Mouse (Mus musculus) small intestine, adult 2 months (tissue): Measurements from ENCODE around the gene Sfn. TPM values are rescaled to one million over a fixed set of nuclear protein-coding genes. Genes with fewer than 3 reads are reported as not detected.

Experiments used
- H3K27ac ChIP-seq: fragments of 200-500 bp; 2 replicates; pipeline ENCODE4 v1.5.1; 2012; ENCODE audit warnings: low read depth, low read length, control low read depth, inconsistent platforms; ENCODE audit not compliant: insufficient read depth
- H3K27me3 ChIP-seq: fragments of 200-500 bp; 2 replicates; pipeline ENCODE4 v1.6.1; 2012; ENCODE audit warnings: mild to moderate bottlenecking, moderate library complexity, low read length, inconsistent platforms; ENCODE audit not compliant: control insufficient read depth, insufficient read depth
- H3K36me3 ChIP-seq: fragments of 200-500 bp; 2 replicates; pipeline ENCODE4 v1.6.1; 2012; ENCODE audit warnings: mild to moderate bottlenecking, low read length, control low read depth, inconsistent platforms; ENCODE audit not compliant: control insufficient read depth, insufficient read depth
- H3K4me1 ChIP-seq: fragments of 200-500 bp; 2 replicates; pipeline ENCODE4 v1.6.1; 2012; ENCODE audit warnings: low read length, inconsistent platforms, mixed read lengths; ENCODE audit not compliant: control insufficient read depth, insufficient read depth, insufficient read length
- H3K4me3 ChIP-seq: fragments of 200-500 bp; 2 replicates; pipeline ENCODE4 v1.5.1; 2012; ENCODE audit warnings: low read depth, mild to moderate bottlenecking, control low read depth, inconsistent platforms, low read length, moderate library complexity
- CTCF ChIP-seq: fragments of 200-500 bp; IDR thresholded peaks from 2 replicates; pipeline ENCODE4 v1.5.1; 2012; ENCODE audit warnings: low read depth, mild to moderate bottlenecking, control low read depth, inconsistent platforms, low read length, moderate library complexity, mixed read lengths; ENCODE audit not compliant: insufficient replicate concordance, insufficient read length; ENCODE audit errors: extremely low read depth
- POLR2A ChIP-seq: fragments of 200-500 bp; IDR thresholded peaks from 2 replicates; pipeline ENCODE4 v1.6.1; 2012; ENCODE audit warnings: low read depth, mild to moderate bottlenecking, control low read depth, inconsistent platforms, low read length, moderate library complexity
- WGBS: fragments of 180-500 bp; shearing (Covaris S2); methylation state at CpG from one replicate; pipeline ENCODE4 v1.1.7; 2018; 5-methylcytosine and 5-hydroxymethylcytosine counted together
- polyA plus RNA-seq: library from polyadenylated mRNA; depleted of rRNA; stranded (reverse); fragments of >200 nt; gene quantifications from 2 replicates; pipeline ENCODE4 v1.2.3, GENCODE M21; 2012

Gene Sfn
- polyA plus RNA-seq, 1 experiment, result 423 TPM

DNA sequence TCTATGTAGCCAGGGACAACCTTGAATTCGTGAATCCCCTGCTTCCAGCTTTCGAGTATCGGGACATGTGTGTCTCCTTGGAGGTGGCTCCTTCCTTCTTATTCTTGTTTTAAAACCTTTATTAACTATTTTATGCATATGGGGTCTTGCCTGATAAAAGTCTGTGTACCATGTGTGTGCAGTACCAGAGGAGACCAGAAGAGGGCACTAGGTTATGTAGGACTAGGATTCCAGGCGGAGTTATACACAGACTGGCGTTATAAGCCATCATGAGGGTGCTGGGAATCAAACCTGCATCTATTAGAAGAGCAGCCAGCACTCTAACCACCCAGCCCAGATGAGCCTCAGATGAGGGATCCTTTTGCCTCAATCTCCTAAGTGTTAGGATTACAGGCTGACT lies 9.8 kb upstream of the Sfn start:
- Histone ChIP-seq H3K27ac (no peak overlapping the region), H3K4me1 (peaks cover 17% of the 10 kb centered on the region), H3K4me3 (no peak overlapping the region), H3K27me3 (no peaks in the 10 kb centered on the region), H3K36me3 (peaks cover 17% of the 10 kb centered on the region; the same call in 1 of the 2 replicates)
- WGBS, result 98% methylated on average over 5 of the region's 5 CpGs
- TF ChIP-seq POLR2A (no peak), CTCF (no peak)

DNA sequence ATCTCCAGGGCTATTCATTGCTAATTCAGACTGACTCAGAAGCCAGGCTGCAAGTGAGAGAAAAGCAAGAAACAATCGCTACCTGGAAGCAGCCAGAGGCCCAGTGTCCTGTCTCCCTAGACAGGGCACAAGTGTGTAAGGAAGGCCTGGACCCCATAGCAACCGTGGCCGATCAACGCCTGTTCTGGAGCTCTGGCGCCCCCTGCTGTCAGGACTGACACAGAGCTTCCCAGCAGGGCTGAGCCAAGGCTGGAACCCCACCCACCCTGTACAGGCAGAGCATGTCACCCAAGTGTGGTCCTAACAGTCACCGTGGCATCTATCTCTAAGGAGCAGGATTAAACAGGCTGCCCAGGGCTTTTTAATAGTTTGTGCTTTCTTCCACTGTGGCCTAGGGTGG lies 7.8 kb upstream of the Sfn start:
- Histone ChIP-seq H3K27ac (no peak overlapping the region), H3K4me3 (no peak overlapping the region), H3K27me3 (no peaks in the 10 kb centered on the region), H3K36me3 (peaks cover 24% of the 10 kb centered on the region), H3K4me1 (peaks cover 11% of the 10 kb centered on the region)
- TF ChIP-seq CTCF (peak; percentile 95), POLR2A (0 out of 2 replicates have a peak, but pooled peaks have one; percentile 31)
- 9% methylated on average over 6 of the region's 6 CpGs for WGBS

DNA sequence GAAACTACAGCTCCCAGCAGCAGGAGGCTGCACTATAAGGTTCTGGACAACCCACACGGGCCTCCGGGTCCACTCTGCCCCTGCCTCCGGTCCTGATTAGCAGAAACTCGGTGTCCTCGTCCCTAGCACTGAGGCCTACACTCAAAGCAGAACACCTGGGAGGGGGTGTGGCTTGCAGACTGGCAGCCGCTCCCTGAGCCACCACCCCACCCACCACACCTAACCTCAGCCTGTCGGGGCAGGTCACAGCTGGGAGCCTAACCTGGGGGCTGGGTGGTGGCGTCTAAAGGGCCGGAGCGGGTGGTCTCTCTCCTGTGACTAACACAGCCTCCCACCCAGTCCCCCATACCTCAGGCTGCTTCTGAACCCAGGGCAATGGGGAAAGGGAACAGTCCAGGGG lies 5.3 kb upstream of the Sfn start:
- Histone ChIP-seq H3K27me3 (no peaks in the 10 kb centered on the region), H3K4me1 (peaks cover 4% of the 10 kb centered on the region), H3K36me3 (peaks cover 28% of the 10 kb centered on the region), H3K4me3 (no peak overlapping the region), H3K27ac (no peak overlapping the region)
- TF ChIP-seq POLR2A, result no peak
- TF ChIP-seq CTCF, result no peak
- 53% methylated on average over 10 of the region's 10 CpGs for WGBS

DNA sequence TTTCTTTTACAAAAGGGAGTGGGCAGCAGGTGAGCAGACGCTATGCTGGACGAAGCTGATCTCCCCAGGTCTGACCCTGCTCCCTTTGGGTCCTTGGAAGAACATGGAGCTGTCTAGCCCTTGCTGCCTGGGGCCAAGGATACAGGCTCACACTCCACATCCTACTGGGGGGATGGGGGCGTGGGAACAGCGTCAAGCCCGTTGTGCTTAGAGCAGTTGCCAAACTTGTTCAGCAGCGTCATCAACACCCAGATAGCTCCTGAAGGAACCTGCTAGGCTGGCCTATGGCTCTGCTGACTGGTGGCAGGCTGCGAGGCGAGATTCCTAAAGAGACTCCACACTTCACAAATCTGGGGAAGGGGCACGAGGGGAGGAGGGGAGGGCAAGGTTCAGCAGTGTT lies 3.4 kb upstream of the Sfn start:
- Histone ChIP-seq H3K36me3 (peaks cover 23% of the 10 kb centered on the region), H3K4me1 (peaks cover 4% of the 10 kb centered on the region), H3K27ac (no peak overlapping the region), H3K27me3 (no peaks in the 10 kb centered on the region), H3K4me3 (no peak overlapping the region)
- no peak for TF ChIP-seq CTCF
- no peak for TF ChIP-seq POLR2A
- 69% methylated on average over 9 of the region's 9 CpGs for WGBS

DNA sequence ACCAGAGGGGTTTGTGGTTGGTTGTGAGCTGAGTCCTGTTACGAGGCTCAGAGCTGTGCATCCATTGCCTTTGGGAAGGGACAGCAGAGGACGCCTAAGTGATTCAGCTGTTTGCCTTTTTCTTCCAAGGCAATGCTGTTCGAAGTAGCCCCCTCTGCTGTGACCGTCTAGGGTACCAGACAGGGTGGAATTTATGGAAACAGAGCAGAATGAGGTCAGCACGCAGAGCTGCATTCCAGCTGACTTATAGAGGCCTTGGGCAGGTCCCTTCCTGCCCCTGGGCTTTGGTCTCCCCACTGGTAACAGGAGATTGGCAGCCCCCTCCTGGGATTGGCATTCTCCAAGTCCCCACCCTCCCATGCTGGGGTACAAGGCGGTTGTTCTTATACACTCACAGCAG lies 2.9 kb upstream of the Sfn start:
- Histone ChIP-seq H3K4me3 (no peak overlapping the region), H3K27ac (no peak overlapping the region), H3K27me3 (no peaks in the 10 kb centered on the region), H3K36me3 (peaks cover 22% of the 10 kb centered on the region), H3K4me1 (peaks cover 4% of the 10 kb centered on the region)
- TF ChIP-seq CTCF (no peak), POLR2A (no peak)
- 84% methylated on average over 6 of the region's 6 CpGs for WGBS

DNA sequence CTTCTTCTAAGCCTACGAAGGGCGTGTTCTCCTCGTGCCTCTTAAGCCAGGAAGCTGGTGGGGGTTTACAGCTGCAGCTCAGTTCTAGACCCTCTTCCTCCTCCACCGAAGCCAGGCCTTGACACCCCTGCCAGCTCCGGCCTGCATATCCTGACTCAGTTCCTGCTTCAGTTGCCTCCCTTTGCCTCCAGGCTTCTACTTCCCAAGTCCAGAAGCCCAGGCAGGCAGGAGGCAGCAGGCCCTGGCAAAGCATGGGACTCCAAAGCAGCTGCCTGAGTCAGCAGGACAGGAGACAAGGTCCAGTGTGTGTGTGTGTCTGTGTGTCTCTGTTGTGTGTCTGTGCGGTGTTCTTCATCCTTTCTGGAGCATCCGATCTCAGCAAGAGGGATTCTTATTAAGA lies 2.2 kb upstream of the Sfn start:
- Histone ChIP-seq H3K27ac (no peak overlapping the region), H3K36me3 (peaks cover 22% of the 10 kb centered on the region), H3K4me1 (peaks cover 4% of the 10 kb centered on the region), H3K27me3 (no peaks in the 10 kb centered on the region), H3K4me3 (no peak overlapping the region)
- TF ChIP-seq CTCF (no peak), POLR2A (no peak)
- WGBS, result 85% methylated on average over 7 of the region's 7 CpGs

DNA sequence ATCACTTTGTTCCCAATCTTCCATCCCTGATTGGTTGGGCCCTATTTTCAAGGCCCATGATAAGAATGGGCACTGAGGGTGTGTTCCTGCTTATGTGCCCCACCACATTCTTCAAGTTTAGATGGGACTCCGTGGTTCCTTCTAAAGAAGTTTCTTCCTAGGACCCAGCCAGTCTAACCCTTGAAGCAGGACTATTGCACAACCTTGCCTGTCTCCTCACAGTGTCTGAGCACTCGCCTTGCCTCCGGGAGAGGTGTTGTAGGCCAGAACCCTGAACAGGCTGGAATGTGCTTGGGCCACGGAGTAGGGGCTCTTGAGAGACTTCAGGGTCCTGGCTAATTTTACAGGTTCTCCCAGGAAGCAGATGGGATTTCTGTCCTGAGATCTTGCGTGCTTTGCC lies 1.1 kb upstream of the Sfn start:
- H3K27ac ChIP-seq, result no peak overlapping the region
- no peaks in the 10 kb centered on the region for H3K27me3 ChIP-seq
- 91% methylated on average over 5 of the region's 5 CpGs for WGBS
- H3K4me1 ChIP-seq, result peaks cover 4% of the 10 kb centered on the region
- H3K4me3 ChIP-seq, result no peak overlapping the region
- no peak for TF ChIP-seq CTCF
- TF ChIP-seq POLR2A, result no peak
- peaks cover 17% of the 10 kb centered on the region for H3K36me3 ChIP-seq
